Mouse (Mus musculus) stomach, postnatal 0 days (tissue): ENCODE results near the gene Gm10322. TPM values are rescaled to one million over a fixed set of nuclear protein-coding genes. Genes with fewer than 3 reads are reported as not detected.

Source experiments
- ATAC-seq: fragments of 200-750 bp; cut with Nextera tagmentation; 2 replicates; pipeline ENCODE4 v1.8.0; 2017; ENCODE audit not compliant: low FRiP score, low TSS enrichment
- DNase-seq: peaks from one replicate; pipeline ENCODE4 v3.0.0-alpha.2; 2016; ENCODE audit warnings: low spot score
- H3K27ac ChIP-seq: fragments of 300-500 bp; sonication (generic); replicated peaks from 2 replicates; pipeline ENCODE4 v1.5.1; 2014; ENCODE audit warnings: mild to moderate bottlenecking, control low read depth
- H3K27me3 ChIP-seq: fragments of 300-500 bp; sonication (generic); 2 replicates; pipeline ENCODE4 v1.6.1; 2014; ENCODE audit warnings: low read length; ENCODE audit not compliant: control insufficient read depth, insufficient read depth
- H3K36me3 ChIP-seq: fragments of 300-500 bp; sonication (generic); 2 replicates; pipeline ENCODE4 v1.6.1; 2014; ENCODE audit warnings: low read length, mixed read lengths; ENCODE audit not compliant: control insufficient read depth, insufficient read depth
- H3K4me1 ChIP-seq: fragments of 300-500 bp; sonication (generic); replicated peaks from 2 replicates; pipeline ENCODE4 v1.6.1; 2014; ENCODE audit warnings: antibody characterized with exemption; ENCODE audit not compliant: control insufficient read depth, insufficient read depth
- H3K4me2 ChIP-seq: fragments of 300-500 bp; sonication (generic); replicated peaks from 2 replicates; pipeline ENCODE4 v1.6.1; 2014; ENCODE audit warnings: low read depth, mild to moderate bottlenecking, control low read depth, moderate library complexity
- H3K4me3 ChIP-seq: fragments of 300-500 bp; sonication (generic); 2 replicates; pipeline ENCODE4 v1.5.1; 2014; ENCODE audit warnings: low read depth, low read length, control low read depth
- H3K9ac ChIP-seq: fragments of 300-500 bp; sonication (generic); 2 replicates; pipeline ENCODE4 v1.6.1; 2014; ENCODE audit warnings: mild to moderate bottlenecking, low read length, control low read depth, mixed read lengths
- H3K9me3 ChIP-seq: fragments of 300-500 bp; sonication (generic); 2 replicates; pipeline ENCODE4 v1.6.1; 2016; ENCODE audit warnings: low read length; ENCODE audit not compliant: control insufficient read depth
- CTCF ChIP-seq: IDR thresholded peaks from 2 replicates; pipeline ENCODE4 v1.5.1; 2016; ENCODE audit warnings: antibody characterized with exemption, low read depth, mild to moderate bottlenecking, moderate library complexity
- EP300 ChIP-seq: optimal IDR thresholded peaks from 2 replicates; pipeline ENCODE3; 2016; ENCODE audit warnings: antibody characterized with exemption
- WGBS: fragments of 180-500 bp; shearing (Covaris S2); extraction: QIAGEN DNeasy Blood & Tissue Kit; methylation state at CpG from one replicate; pipeline ENCODE4 v1.1.7; 2014; 5-methylcytosine and 5-hydroxymethylcytosine counted together
- polyA plus RNA-seq: library from polyadenylated mRNA; unstranded; fragments of >200 nt; fragmentation: Nextera tagmentation; extraction: Ambion mirVana; gene quantifications from 2 replicates; pipeline ENCODE4 v1.2.1, GENCODE M21; 2015

Gene Gm10322
- polyA plus RNA-seq, result 0.38 TPM in 1 of 2 replicates, not detected in the other

GRCm38 (mm10) chr10:59615981-59616520, at the start of gene Gm10322:
Gene Gm10322, plus strand, starts transcription at chr10:59616063.
- no peak for TF ChIP-seq EP300
- TF ChIP-seq CTCF, result peak; percentile 43
- H3K9me3 ChIP-seq, result no peaks in the 10 kb centered on the region
- WGBS, result under 1% methylated on average over 34 of the region's 51 CpGs
- H3K4me3 ChIP-seq, result peak within 1 kb of the TSS; percentile 96
- no peaks in the 10 kb centered on the region for H3K36me3 ChIP-seq
- H3K27ac ChIP-seq, result peak within 1 kb of the TSS; percentile 95
- no peaks in the 10 kb centered on the region for H3K27me3 ChIP-seq
- ATAC-seq (peak; percentile 87), DNase-seq (peak; percentile 81)
- peak within 1 kb of the TSS; percentile 97 for H3K9ac ChIP-seq
- no peaks in the 10 kb centered on the region; the same call in 1 of the 2 replicates for H3K4me1 ChIP-seq
- peak within 1 kb of the TSS; percentile 81 for H3K4me2 ChIP-seq

DNA sequence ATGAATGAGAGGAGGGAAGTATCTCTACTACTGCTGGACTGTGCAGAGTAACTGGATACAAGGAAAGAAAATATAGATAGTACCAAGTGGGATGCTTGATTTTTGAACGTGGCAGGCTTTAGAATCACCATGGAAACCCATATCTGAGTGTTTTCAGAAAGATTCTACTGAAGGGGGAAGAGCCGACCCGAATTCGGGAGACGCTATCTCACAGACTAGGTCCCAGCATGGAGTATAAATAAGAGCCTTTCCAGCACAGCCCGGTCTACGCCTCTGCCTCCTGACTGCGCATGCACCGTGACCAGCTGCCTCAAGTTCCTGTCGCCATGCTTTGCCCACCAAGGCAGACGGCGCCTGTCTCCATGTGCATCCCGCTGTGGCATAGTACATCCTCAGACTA, 48.9 kb upstream of the Gm10322 start:
- Histone ChIP-seq H3K9me3 (no peaks in the 10 kb centered on the region), H3K4me3 (no peak overlapping the region), H3K4me1 (peaks cover 8% of the 10 kb centered on the region; the same call in 1 of the 2 replicates), H3K36me3 (0 out of 2 replicates have a peak, but pooled peaks cover 2% of the 10 kb centered on the region), H3K27ac (no peak overlapping the region), H3K27me3 (no peaks in the 10 kb centered on the region), H3K9ac (no peak overlapping the region), H3K4me2 (no peak overlapping the region)
- no peak for DNase-seq
- 84% methylated on average over 13 of the region's 13 CpGs for WGBS
- no peak for TF ChIP-seq EP300
- TF ChIP-seq CTCF, result no peak
- no peak for ATAC-seq

- TF ChIP-seq CTCF (no peak), EP300 (no peak)
- Histone ChIP-seq H3K4me2 (no peak overlapping the region), H3K36me3 (0 out of 2 replicates have a peak, but pooled peaks cover 2% of the 10 kb centered on the region), H3K4me1 (peaks cover 10% of the 10 kb centered on the region; the same call in 1 of the 2 replicates), H3K9me3 (no peaks in the 10 kb centered on the region), H3K27ac (no peak overlapping the region), H3K9ac (no peak overlapping the region), H3K4me3 (no peak overlapping the region), H3K27me3 (no peaks in the 10 kb centered on the region)
- DNase-seq, result no peak
- 62% methylated on average over 10 of the region's 10 CpGs for WGBS
- no peak for ATAC-seq
Observed at GRCm38 (mm10) chr10:59568665-59569480, 47.0 kb upstream of the Gm10322 start.

GRCm38 (mm10) chr10:59569481-59569869, 46.4 kb upstream of the Gm10322 start:
- Histone ChIP-seq H3K27ac (no peak overlapping the region), H3K4me2 (no peak overlapping the region), H3K9me3 (no peaks in the 10 kb centered on the region), H3K9ac (no peak overlapping the region), H3K27me3 (no peaks in the 10 kb centered on the region), H3K4me1 (peaks cover 10% of the 10 kb centered on the region; the same call in 1 of the 2 replicates), H3K36me3 (0 out of 2 replicates have a peak, but pooled peaks cover 2% of the 10 kb centered on the region), H3K4me3 (no peak overlapping the region)
- ATAC-seq (no peak; the same call in 1 of the 2 replicates), DNase-seq (no peak)
- WGBS, result 78% methylated on average over 1 of the region's 1 CpGs
- TF ChIP-seq CTCF (no peak), EP300 (no peak)

- Histone ChIP-seq H3K4me3 (no peak overlapping the region), H3K4me2 (no peak overlapping the region), H3K9ac (no peak overlapping the region), H3K4me1 (peaks cover 10% of the 10 kb centered on the region; the same call in 1 of the 2 replicates), H3K27ac (no peak overlapping the region), H3K9me3 (no peaks in the 10 kb centered on the region), H3K27me3 (no peaks in the 10 kb centered on the region), H3K36me3 (0 out of 2 replicates have a peak, but pooled peaks cover 2% of the 10 kb centered on the region)
- 55% methylated on average over 6 of the region's 6 CpGs for WGBS
- ATAC-seq, result no peak
- TF ChIP-seq EP300 (no peak), CTCF (no peak)
- no peak for DNase-seq
Observed at GRCm38 (mm10) chr10:59570360-59570759, 45.5 kb upstream of the Gm10322 start.

GRCm38 (mm10) chr10:59570780-59571179, 45.1 kb upstream of the Gm10322 start:
- Histone ChIP-seq H3K27me3 (no peaks in the 10 kb centered on the region), H3K9me3 (no peaks in the 10 kb centered on the region), H3K9ac (no peak overlapping the region), H3K4me2 (no peak overlapping the region), H3K4me3 (no peak overlapping the region), H3K36me3 (0 out of 2 replicates have a peak, but pooled peaks cover 2% of the 10 kb centered on the region), H3K27ac (0 out of 2 replicates have a peak overlapping the region, but pooled peaks have one; percentile 1), H3K4me1 (peaks cover 10% of the 10 kb centered on the region; the same call in 1 of the 2 replicates)
- WGBS, result 32% methylated on average over 2 of the region's 2 CpGs
- DNase-seq (no peak), ATAC-seq (no peak)
- TF ChIP-seq CTCF, result no peak
- TF ChIP-seq EP300, result no peak
